Mouse (Mus musculus): ENCODE results near the gene Aff1. TPM values are rescaled to one million over a fixed set of nuclear protein-coding genes. Genes with fewer than 3 reads are reported as not detected.

Aff1 gene
- polyA plus RNA-seq, 1 experiment from 2014 or later = 11.4 TPM

DNA sequence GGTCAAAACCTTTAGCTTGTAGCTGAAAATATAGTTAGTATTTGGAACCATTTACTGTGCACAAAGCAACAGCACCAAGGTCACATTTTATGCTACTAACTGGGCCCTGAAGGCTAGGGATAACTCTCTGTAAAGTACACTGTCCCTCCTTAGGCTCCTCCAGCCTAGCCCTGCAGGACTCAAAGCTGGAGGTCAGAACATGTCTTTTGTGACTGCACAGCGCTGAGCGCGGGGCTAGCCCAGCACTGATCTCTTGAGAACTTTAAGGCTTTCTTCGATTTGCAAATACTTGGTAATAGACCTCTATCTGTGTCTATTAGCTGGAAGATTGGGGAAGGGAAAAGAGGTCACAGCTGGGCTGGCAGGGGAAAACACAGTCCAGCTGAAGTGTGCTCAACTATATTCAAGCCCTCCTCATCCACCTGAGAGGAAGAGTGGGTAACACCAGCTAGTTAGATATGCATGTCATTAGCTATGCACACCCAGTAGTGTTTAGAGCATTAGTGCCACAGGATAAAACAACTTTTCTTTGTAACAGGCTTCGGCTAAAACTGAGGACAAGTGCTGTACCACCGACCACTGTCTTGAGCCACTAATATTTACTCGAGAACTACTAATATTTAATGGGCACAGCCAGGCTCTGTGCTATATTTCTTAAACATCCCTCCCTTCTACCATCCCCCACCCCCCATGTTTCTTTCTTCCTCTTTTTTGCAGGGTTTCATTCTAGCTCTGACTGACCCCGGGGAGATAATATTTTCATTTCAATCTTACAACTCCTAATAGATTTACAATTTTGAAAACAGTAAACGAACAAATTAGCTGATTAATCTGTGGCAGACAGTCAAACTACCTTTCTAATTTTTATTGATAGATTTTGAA lies 33.3 kb downstream of the Aff1 start:
- H3K4me2 ChIP-seq = no peak overlapping the region
- H3K4me3 ChIP-seq = no peak overlapping the region
- no peak for ATAC-seq (ENCODE audit: insufficient number of reproducible peaks, low FRiP score)
- H3K9me3 ChIP-seq (replicated peaks) = no peaks in the 10 kb centered on the region
- no peak overlapping the region for H3K9ac ChIP-seq
- WGBS = 66% methylated on average over 9 of the region's 9 CpGs
- peaks cover 18% of the 10 kb centered on the region for H3K27me3 ChIP-seq (replicated peaks)
- no peaks in the 10 kb centered on the region for H3K4me1 ChIP-seq (replicated peaks)
- H3K27ac ChIP-seq (ENCODE audit: poor library complexity, severe bottlenecking) = no peak overlapping the region
- no peaks in the 10 kb centered on the region for H3K36me3 ChIP-seq

DNA sequence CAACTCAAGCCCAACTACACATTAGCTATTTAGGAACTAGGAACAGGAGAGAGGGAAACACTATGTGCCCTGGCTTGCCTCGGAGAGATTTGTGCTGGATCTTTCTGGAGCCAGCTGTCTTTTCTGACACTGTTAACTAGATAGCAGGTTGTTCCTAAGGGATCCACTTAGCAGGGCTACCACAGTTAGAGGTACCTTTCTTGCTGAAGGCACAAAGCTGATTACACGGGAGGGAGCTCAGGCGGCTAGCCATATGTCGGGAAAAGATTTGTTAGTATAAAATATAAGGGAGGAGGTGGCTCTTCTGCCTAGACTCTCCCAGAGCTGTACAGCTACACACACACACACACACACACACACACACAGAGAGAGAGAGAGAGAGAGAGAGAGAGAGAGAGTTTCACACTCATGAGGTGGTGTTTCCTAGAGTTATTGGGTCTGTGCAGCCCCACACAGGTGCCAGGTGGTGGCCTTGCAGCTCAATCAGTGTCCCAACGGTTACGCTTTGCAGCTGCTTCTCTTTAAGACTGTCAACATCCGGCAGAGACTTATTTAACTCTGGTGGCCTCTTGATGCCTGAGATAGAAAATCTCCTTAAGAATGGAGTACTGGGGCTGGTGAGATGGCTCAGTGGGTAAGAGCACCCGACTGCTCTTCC lies 34.2 kb downstream of the Aff1 start:
- ATAC-seq (ENCODE audit: insufficient number of reproducible peaks, low FRiP score) = no peak
- Histone ChIP-seq H3K36me3 (no peaks in the 10 kb centered on the region), H3K27ac (ENCODE audit: poor library complexity, severe bottlenecking) (no peak overlapping the region), H3K27me3 (replicated peaks) (peaks cover 18% of the 10 kb centered on the region), H3K9me3 (replicated peaks) (no peaks in the 10 kb centered on the region), H3K4me1 (replicated peaks) (no peaks in the 10 kb centered on the region), H3K9ac (no peak overlapping the region), H3K4me2 (no peak overlapping the region), H3K4me3 (no peak overlapping the region)
- 36% methylated on average over 8 of the region's 8 CpGs for WGBS

DNA sequence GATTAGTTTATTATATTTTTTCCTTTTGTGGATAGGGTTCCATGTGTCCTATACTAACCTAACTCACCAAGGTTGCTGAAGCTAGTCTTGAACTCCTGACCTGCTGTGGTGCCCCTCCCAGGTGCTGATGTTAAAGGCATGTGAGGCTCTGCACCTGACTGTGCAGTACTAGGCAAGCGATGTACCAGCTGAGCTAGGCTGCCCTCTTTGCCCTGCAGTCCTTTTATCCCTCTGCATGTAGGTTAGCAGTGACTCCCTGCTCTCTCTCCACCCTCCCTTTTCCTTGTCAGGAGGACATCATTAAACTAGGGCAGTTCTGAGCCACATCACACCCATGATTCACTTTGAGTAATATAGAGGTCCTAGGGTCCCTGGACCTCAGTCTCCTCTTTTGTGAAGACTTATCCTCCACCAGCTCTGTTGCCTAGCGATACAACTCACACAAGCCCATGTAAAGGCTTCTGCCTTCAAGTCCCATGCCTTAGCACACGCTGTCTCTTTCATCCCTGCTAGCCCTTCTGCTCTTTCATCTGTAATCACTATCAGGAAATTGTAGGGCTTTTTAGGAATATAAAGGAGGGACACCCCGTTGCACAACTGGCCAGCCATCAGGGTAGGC lies 35.7 kb downstream of the Aff1 start:
- ATAC-seq (ENCODE audit: insufficient number of reproducible peaks, low FRiP score) = no peak
- no peak overlapping the region for H3K4me2 ChIP-seq
- H3K27ac ChIP-seq (ENCODE audit: poor library complexity, severe bottlenecking) = no peak overlapping the region
- H3K4me3 ChIP-seq = no peak overlapping the region
- H3K4me1 ChIP-seq (replicated peaks) = no peaks in the 10 kb centered on the region
- H3K36me3 ChIP-seq = no peaks in the 10 kb centered on the region
- no peaks in the 10 kb centered on the region for H3K9me3 ChIP-seq (replicated peaks)
- peaks cover 18% of the 10 kb centered on the region for H3K27me3 ChIP-seq (replicated peaks)
- no peak overlapping the region for H3K9ac ChIP-seq
- 90% methylated on average over 4 of the region's 4 CpGs for WGBS

DNA sequence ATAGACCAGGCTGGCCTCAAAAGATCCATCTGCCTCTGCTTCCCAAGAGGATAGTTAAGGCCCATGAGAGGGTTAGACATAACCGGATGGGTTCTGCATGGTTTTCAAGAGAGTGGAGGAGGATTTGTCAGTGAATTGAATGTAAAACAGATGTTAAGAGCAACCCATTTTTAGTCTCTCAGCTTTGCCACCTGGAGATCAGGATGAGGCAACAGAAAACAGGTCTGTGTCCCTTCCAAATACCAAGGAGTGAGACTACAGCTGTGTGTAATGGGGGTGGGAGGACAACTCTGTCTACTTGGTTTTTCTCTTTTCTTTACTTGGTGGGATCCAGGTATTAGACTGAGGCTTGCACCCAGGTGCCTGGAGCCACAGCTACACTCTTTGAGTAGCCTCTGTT lies 37.1 kb downstream of the Aff1 start:
- 70% methylated on average over 1 of the region's 1 CpGs for WGBS
- Histone ChIP-seq H3K4me3 (no peak overlapping the region), H3K4me2 (no peak overlapping the region), H3K9ac (no peak overlapping the region), H3K36me3 (no peaks in the 10 kb centered on the region), H3K9me3 (replicated peaks) (no peaks in the 10 kb centered on the region), H3K27me3 (replicated peaks) (peaks cover 18% of the 10 kb centered on the region; the same call in 1 of the 2 replicates), H3K27ac (ENCODE audit: poor library complexity, severe bottlenecking) (no peak overlapping the region), H3K4me1 (replicated peaks) (no peaks in the 10 kb centered on the region)
- ATAC-seq (ENCODE audit: insufficient number of reproducible peaks, low FRiP score) = no peak

DNA sequence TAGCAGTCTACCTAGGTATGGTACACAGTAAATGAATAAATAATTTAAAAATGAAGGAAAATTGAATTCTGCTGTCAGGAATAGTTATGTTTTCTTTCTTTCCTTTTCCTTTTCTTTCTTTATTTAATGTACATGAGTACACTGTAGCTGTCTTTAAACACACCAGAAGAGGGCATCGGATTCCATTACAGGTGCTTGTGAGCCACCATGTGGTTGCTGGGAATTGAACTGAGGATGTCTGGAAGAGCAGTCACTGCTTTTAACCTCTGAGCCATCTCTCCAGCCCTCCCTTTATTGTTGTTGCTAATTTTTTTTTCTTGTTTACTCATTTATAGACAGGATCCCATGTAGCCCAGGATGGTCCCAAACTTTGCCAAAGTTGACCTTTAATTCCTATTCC lies 38.0 kb downstream of the Aff1 start:
- H3K36me3 ChIP-seq = no peaks in the 10 kb centered on the region
- ATAC-seq (ENCODE audit: insufficient number of reproducible peaks, low FRiP score) = no peak
- H3K4me1 ChIP-seq (replicated peaks) = 0 out of 2 replicates have a peak, but pooled peaks cover 2% of the 10 kb centered on the region
- H3K9ac ChIP-seq = no peak overlapping the region
- H3K4me2 ChIP-seq = no peak overlapping the region
- no peak overlapping the region for H3K4me3 ChIP-seq
- H3K27me3 ChIP-seq (replicated peaks) = peaks cover 17% of the 10 kb centered on the region; the same call in 1 of the 2 replicates
- 81% methylated on average over 1 of the region's 1 CpGs for WGBS
- no peaks in the 10 kb centered on the region for H3K9me3 ChIP-seq (replicated peaks)
- H3K27ac ChIP-seq (ENCODE audit: poor library complexity, severe bottlenecking) = no peak overlapping the region

DNA sequence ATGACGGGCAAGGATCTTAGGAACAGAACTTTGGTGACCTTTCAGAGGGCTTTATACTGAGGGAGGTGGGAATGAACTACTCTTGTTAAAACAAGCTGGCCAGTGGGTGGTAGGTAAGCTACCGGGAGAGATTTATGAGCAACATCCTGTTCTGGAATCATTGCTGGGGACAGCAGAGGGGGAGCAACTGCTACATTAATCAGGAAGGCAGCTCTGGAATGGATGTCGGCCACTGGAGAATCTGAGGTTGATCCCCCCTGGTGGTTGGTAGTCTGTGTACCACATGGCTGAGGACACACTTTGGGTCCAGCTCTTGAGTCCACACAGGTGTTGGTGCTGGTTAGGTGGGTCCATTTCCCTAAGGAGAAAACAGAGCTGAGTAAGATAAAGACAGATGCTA lies 38.6 kb downstream of the Aff1 start:
- Histone ChIP-seq H3K36me3 (no peaks in the 10 kb centered on the region), H3K9me3 (replicated peaks) (no peaks in the 10 kb centered on the region), H3K4me1 (replicated peaks) (0 out of 2 replicates have a peak, but pooled peaks cover 4% of the 10 kb centered on the region), H3K4me3 (no peak overlapping the region), H3K27ac (ENCODE audit: poor library complexity, severe bottlenecking) (no peak overlapping the region), H3K4me2 (no peak overlapping the region), H3K27me3 (replicated peaks) (peaks cover 12% of the 10 kb centered on the region; the same call in 1 of the 2 replicates), H3K9ac (no peak overlapping the region)
- no peak for ATAC-seq (ENCODE audit: insufficient number of reproducible peaks, low FRiP score)
- WGBS = 54% methylated on average over 3 of the region's 3 CpGs

DNA sequence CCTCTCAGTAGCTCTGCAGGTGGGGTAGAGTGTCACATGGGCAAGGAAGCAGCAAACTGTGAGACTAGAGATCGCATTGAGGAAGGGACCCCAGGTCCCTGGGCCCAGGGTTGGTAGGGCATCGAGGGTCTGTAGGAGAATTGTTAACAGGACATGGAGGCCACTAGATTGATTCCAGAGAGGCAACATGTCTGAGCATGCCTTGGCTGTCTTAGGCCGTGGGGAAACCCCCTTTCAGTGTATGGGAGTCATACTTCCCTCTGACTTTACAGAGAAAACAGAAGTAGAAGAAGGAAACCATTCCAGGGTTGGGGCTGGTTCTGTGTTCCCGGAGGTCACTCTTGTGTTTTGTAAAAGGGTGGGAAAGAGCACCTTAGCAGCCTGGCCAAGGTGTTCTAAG lies 40.4 kb downstream of the Aff1 start:
- Histone ChIP-seq H3K36me3 (no peaks in the 10 kb centered on the region), H3K4me3 (no peak overlapping the region), H3K27me3 (replicated peaks) (0 out of 2 replicates have a peak, but pooled peaks cover 4% of the 10 kb centered on the region), H3K4me2 (no peak overlapping the region), H3K4me1 (replicated peaks) (0 out of 2 replicates have a peak, but pooled peaks cover 7% of the 10 kb centered on the region), H3K9me3 (replicated peaks) (no peaks in the 10 kb centered on the region), H3K27ac (ENCODE audit: poor library complexity, severe bottlenecking) (no peak overlapping the region), H3K9ac (no peak overlapping the region)
- ATAC-seq (ENCODE audit: insufficient number of reproducible peaks, low FRiP score) = no peak
- 86% methylated on average over 4 of the region's 4 CpGs for WGBS

DNA sequence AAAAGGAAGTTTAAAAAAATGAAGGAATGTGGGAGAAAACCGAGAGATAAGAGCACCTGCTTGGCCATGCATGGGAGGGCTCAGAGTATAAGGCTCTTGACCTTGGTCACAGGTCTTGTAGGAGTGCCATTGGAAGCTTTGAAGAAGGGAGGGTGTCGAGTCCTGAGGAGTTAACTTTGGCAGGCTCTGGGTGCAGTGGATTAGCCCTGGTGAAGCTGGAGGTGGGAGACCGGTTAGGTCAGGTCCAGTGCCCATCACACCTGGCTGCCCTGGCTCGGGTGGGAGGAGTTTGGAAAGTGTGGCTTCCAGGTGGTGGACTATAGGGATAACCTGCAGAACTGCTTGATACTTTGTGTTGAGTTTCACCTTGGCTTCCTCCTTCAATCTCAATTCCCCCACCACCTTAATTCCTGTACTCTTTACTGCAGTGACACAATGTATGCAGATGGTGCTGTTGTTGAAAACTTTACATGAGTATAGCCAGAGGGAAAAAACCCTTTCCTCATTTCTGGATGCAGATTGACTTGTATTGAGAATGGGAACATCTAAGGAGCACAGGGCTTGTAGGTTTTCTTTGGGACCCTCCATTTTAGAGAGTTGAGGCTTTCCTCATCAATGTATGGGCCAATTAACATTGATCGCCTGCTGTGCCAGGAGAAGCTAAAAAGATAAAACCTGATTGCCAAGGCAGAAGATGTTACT lies 43.4 kb downstream of the Aff1 start:
- no peak overlapping the region for H3K27ac ChIP-seq (ENCODE audit: poor library complexity, severe bottlenecking)
- 56% methylated on average over 5 of the region's 5 CpGs for WGBS

DNA sequence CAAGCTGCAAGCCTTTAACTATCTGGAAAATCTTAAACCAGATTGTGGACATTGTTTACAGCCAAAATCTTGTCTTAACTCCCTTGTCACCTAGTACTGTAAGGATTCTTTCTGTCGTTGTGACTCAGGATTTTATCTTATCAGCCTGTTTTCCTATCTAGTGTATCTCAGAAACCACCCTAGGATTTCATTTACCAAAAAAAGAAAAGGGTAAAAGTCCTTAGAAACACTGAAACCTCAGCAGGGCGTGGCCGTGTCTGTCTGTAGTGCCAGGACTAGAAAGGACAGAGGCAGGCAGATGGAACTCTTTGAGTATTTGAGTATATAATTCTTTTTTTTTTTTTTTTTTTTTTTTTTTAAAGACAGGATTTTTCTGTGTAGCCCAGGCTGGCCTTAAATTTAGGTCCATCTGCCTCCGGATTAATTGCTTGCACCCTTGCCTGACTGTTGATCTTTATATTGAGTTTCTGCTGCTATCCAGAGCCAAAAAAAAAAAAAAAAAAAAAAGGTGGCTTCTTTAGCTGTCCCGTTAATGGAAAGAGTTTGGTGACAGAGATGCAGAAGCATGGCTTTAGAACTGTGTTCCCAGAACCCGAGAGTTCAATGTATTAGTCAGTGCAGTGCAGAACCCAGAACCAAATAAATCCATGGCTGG lies 44.5 kb downstream of the Aff1 start:
- H3K36me3 ChIP-seq = no peaks in the 10 kb centered on the region
- H3K27me3 ChIP-seq (replicated peaks) = no peaks in the 10 kb centered on the region
- no peaks in the 10 kb centered on the region for H3K9me3 ChIP-seq (replicated peaks)
- H3K4me1 ChIP-seq (replicated peaks) = 0 out of 2 replicates have a peak, but pooled peaks cover 7% of the 10 kb centered on the region
- H3K4me2 ChIP-seq = no peak overlapping the region
- 39% methylated on average over 6 of the region's 6 CpGs for WGBS
- no peak for ATAC-seq (ENCODE audit: insufficient number of reproducible peaks, low FRiP score)
- no peak overlapping the region for H3K4me3 ChIP-seq
- no peak overlapping the region for H3K27ac ChIP-seq (ENCODE audit: poor library complexity, severe bottlenecking)
- H3K9ac ChIP-seq = no peak overlapping the region

More for the DNA sequence above, 43.4 kb downstream of the Aff1 start:
- H3K4me1 ChIP-seq (replicated peaks) = 0 out of 2 replicates have a peak, but pooled peaks cover 7% of the 10 kb centered on the region
- no peak for ATAC-seq (ENCODE audit: insufficient number of reproducible peaks, low FRiP score)
- H3K9me3 ChIP-seq (replicated peaks) = no peaks in the 10 kb centered on the region
- no peak overlapping the region for H3K4me2 ChIP-seq
- no peaks in the 10 kb centered on the region for H3K27me3 ChIP-seq (replicated peaks)
- H3K9ac ChIP-seq = no peak overlapping the region
- H3K4me3 ChIP-seq = no peak overlapping the region
- H3K36me3 ChIP-seq = no peaks in the 10 kb centered on the region

DNA sequence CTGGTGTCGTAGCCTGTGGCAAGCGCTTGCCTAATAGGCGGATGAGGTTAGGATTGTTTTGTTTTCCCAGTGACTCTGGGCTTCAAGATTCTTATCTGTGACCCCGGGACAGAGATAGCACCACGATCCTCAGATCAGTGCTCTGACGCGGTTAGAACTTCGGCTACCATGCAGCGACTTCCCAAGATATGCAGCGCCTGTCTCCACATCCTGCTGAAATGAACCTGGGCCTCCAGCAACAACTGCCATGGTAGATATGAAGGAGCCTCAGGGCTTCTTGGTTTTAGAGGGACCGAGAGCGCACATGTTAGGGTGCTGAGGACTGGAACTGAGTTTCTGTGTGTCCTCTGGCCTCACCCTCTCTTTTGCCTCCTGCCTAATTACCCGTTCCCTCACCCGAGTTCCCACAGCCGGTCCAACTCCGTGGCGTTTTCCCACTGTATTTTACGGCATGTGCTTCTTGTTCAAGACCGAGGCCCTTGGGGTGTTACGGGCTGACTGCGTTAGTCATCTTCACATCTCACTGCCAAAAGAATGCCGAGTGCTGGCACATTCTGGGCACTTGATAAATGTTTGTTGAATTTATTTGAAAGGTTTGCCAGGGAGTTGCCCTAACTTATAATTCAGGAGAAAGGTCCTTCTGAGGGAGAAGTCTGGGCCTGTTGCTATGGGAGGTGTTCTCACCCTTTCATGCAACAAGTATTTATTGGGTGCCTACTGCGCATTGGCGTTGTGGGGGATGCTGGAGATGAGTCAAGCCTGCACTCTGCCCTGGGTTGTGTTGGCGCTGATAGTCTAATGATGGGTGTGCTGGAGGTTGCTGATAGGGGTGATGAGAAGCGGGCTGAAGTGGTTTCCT lies 45.3 kb downstream of the Aff1 start:
- Histone ChIP-seq H3K27ac (ENCODE audit: poor library complexity, severe bottlenecking) (0 out of 2 replicates have a peak overlapping the region, but pooled peaks have one; percentile 9), H3K9me3 (replicated peaks) (no peaks in the 10 kb centered on the region), H3K4me2 (no peak overlapping the region), H3K4me3 (no peak overlapping the region), H3K36me3 (no peaks in the 10 kb centered on the region), H3K4me1 (replicated peaks) (0 out of 2 replicates have a peak, but pooled peaks cover 7% of the 10 kb centered on the region), H3K27me3 (replicated peaks) (no peaks in the 10 kb centered on the region), H3K9ac (no peak overlapping the region)
- WGBS = 43% methylated on average over 26 of the region's 26 CpGs
- ATAC-seq (ENCODE audit: insufficient number of reproducible peaks, low FRiP score) = peak; percentile 90

All from heart, embryonic 12.5 days (tissue).